Mouse (Mus musculus): ENCODE data around the gene Ak2.

- TF ChIP-seq CTCF (IDR thresholded peaks at IDR 0.05; ENCODE audit: low read depth) (no peak), EP300 (IDR thresholded peaks at IDR 0.05; ENCODE audit: low read depth) (no peak)
Measured at GRCm38 (mm10) chr4:128995238-128995637, 3.5 kb downstream of the Ak2 start.
